Mouse (Mus musculus) ES-Bruce4 (cell line): ENCODE data around the gene Nudcd3. TPM values are rescaled to one million over a fixed set of nuclear protein-coding genes. Genes with fewer than 3 reads are reported as not detected.

Experiments
- H3K27ac ChIP-seq: 2 replicates; pipeline ENCODE4 v1.5.1; 2012; ENCODE audit warnings: low read length, inconsistent platforms; ENCODE audit not compliant: insufficient read depth
- H3K27me3 ChIP-seq: 2 replicates; pipeline ENCODE4 v1.6.1; 2012; ENCODE audit warnings: mild to moderate bottlenecking, low read length, inconsistent platforms; ENCODE audit not compliant: control insufficient read depth, poor library complexity, insufficient read depth, severe bottlenecking
- H3K36me3 ChIP-seq: 2 replicates; pipeline ENCODE4 v1.6.1; 2012; ENCODE audit warnings: inconsistent platforms, mild to moderate bottlenecking, low read length, moderate library complexity; ENCODE audit not compliant: control insufficient read depth, poor library complexity, insufficient read depth, severe bottlenecking
- H3K4me1 ChIP-seq: one replicate; pipeline ENCODE4 v1.8.1; 2011; ENCODE audit warnings: low read length; ENCODE audit not compliant: control insufficient read depth, insufficient read depth
- H3K4me3 ChIP-seq: 2 replicates; pipeline ENCODE4 v1.5.1; 2011; ENCODE audit warnings: low read depth, mild to moderate bottlenecking, low read length
- H3K9ac ChIP-seq: 2 replicates; pipeline ENCODE4 v1.6.1; 2012; ENCODE audit warnings: low read depth, mild to moderate bottlenecking, inconsistent platforms; ENCODE audit not compliant: poor library complexity, severe bottlenecking
- H3K9me3 ChIP-seq: replicated peaks from 2 replicates; pipeline ENCODE4 v1.6.1; 2012; ENCODE audit warnings: mild to moderate bottlenecking, low read length, inconsistent platforms; ENCODE audit not compliant: control insufficient read depth, poor library complexity, insufficient read depth, severe bottlenecking
- CTCF ChIP-seq: IDR thresholded peaks from one replicate; pipeline ENCODE4 v1.8.1; 2011; ENCODE audit warnings: low read depth, low read length
- EP300 ChIP-seq: IDR thresholded peaks from 2 replicates; pipeline ENCODE4 v1.6.1; 2011; ENCODE audit warnings: low read depth, low read length; ENCODE audit not compliant: insufficient read depth
- POLR2A ChIP-seq: IDR thresholded peaks from one replicate; pipeline ENCODE4 v1.8.1; 2011; ENCODE audit warnings: low read length; ENCODE audit not compliant: insufficient read depth
- polyA plus RNA-seq: library from polyadenylated mRNA; stranded (reverse); fragments of >200 nt; gene quantifications from 2 replicates; pipeline ENCODE4 v1.2.4, GENCODE M21; 2011; ENCODE audit warnings: low read depth; ENCODE audit not compliant: missing spikeins, insufficient read depth, insufficient read length

Nudcd3 gene
- polyA plus RNA-seq, 1 experiment: 78.2 TPM

DNA sequence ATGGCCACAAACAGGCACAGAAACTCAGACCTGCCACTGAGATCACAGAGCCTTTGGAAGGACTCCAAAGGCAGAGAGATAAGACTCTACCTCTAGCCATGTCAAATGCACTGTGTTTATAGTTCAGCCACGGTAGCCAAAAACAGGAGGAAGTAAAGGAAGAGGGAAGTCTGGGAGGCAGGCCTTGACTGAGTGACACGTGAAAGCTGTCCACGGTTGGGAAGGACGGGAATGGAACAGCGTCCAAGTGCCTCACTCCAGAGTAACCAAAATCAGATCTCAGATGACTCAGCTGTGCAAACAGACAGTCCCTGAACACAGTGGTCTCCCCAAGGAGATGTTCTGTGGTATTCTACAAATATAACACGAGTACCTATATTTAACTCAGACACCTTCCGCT, 25.5 kb downstream of the Nudcd3 start:
- no peak overlapping the region for H3K4me3 ChIP-seq
- H3K27me3 ChIP-seq: no peaks in the 10 kb centered on the region
- H3K27ac ChIP-seq: no peak overlapping the region

DNA sequence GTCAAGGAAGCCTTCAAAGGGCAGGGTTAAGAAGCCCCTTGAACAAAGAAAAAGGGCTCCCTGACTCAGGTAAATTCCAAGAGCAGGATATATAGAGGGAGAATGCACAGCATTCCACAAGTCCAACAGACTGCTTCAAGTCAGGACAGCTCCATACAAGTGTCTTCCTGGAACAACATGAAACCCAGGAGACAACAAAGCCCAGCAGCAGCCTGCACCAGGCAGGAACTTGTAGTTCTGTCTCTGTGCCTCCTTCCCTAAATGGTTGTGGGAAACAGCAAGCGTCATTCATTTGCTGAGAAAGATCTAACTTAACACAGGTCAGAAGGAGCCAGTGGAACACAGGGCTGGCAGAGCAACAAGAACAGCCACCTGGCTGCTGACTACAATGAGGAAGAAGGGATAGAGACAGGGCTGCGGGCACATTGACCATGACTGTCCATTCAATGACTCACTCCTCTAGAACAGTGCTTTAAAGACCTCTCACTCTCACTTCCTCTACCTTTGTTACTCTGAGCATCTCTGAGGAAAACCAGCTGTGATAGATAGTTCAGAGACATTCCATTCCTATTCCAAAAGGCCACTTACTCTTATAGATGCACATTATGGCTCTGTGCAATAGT, 31.1 kb downstream of the Nudcd3 start:
- Histone ChIP-seq H3K9ac (no peak overlapping the region), H3K9me3 (no peaks in the 10 kb centered on the region), H3K27me3 (no peaks in the 10 kb centered on the region), H3K27ac (no peak overlapping the region), H3K4me3 (no peak overlapping the region), H3K36me3 (no peaks in the 10 kb centered on the region), H3K4me1 (peaks cover 2% of the 10 kb centered on the region)
- TF ChIP-seq EP300 (no peak), POLR2A (no peak), CTCF (no peak)

More for the DNA sequence above, 25.5 kb downstream of the Nudcd3 start:
- H3K36me3 ChIP-seq: no peaks in the 10 kb centered on the region
- H3K9me3 ChIP-seq: no peaks in the 10 kb centered on the region
- no peak for TF ChIP-seq POLR2A
- H3K4me1 ChIP-seq: no peaks in the 10 kb centered on the region
- no peak overlapping the region for H3K9ac ChIP-seq

DNA sequence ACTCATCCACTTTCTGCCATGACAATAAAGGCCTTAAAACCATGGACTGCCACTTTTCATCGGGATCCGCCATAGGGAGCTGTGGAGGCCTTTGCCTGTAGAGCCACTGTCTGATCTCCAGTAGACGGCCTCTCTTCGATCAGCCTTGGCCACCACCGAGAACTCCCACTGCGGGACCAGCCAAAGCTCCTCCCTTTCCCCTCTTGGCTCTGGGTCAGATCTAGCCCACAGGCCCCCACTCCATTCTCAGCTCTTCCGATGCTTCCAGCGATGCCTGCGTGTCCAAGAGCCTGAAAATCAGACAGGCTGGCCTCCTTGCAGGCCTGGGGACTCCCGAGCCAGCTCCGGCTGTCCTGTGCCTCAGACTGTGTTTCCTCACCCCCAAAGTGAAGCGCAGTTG, 33.9 kb downstream of the Nudcd3 start:
- no peak overlapping the region for H3K27ac ChIP-seq
- H3K27me3 ChIP-seq: no peaks in the 10 kb centered on the region
- no peaks in the 10 kb centered on the region for H3K36me3 ChIP-seq
- no peaks in the 10 kb centered on the region for H3K9me3 ChIP-seq
- no peak overlapping the region for H3K9ac ChIP-seq
- TF ChIP-seq CTCF (no peak), EP300 (no peak), POLR2A (no peak)
- peaks cover 4% of the 10 kb centered on the region for H3K4me1 ChIP-seq
- H3K4me3 ChIP-seq: no peak overlapping the region

DNA sequence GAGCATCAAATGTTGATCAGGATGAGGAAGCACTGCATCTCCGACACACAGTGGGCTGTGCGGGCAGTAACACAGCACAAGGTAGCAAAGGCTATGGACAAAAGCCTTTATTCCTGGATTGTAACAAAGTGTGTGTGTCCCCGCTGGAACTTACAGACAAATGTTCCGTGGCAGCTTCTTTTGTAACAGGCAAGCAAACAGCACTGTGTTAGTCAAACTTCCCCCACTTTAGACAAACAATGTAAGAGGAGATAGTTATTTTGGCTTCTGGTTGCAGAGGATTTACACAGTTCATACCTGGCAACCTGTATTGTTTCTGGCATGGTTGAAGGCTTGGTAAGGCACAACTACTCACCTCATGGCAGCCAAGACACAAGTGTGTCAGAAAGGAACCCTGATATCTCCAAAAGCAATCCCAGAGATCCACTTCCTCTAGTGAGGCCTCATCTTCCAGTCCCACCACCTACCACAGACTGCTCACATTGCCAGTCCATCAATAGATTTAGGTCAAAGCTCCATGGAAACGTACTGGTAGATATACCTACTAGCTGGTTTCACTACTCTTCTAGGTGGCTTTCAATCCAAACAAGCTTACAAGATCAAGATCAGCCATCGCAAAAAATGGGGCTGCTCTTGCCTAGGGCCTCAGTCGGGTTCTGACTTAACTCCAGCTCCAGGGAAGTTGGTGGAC, 34.7 kb downstream of the Nudcd3 start:
- no peaks in the 10 kb centered on the region for H3K36me3 ChIP-seq
- H3K9ac ChIP-seq: no peak overlapping the region
- H3K27me3 ChIP-seq: no peaks in the 10 kb centered on the region
- no peak for TF ChIP-seq POLR2A
- no peak for TF ChIP-seq EP300
- no peak for TF ChIP-seq CTCF
- no peak overlapping the region for H3K4me3 ChIP-seq
- no peaks in the 10 kb centered on the region for H3K9me3 ChIP-seq
- peaks cover 4% of the 10 kb centered on the region for H3K4me1 ChIP-seq
- H3K27ac ChIP-seq: no peak overlapping the region

DNA sequence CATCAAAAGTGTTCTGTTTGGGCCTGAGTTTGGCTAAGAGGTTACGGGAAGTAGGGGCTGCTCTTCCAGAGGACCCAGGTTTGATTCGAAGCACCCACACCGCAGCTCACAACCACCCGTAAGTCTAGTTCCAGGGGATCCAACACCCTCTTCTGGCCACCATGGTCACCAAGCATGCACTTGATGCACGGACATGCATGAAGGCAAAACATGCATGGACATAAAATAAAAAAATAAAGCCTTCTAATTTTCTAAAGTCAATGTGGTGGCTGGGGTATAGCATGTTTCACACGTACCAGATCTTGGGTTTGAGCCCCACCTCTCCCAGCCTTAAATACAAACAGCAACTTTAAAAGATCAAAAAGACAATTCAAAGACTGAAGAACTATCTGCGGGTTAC, 35.4 kb downstream of the Nudcd3 start:
- Histone ChIP-seq H3K9ac (no peak overlapping the region), H3K36me3 (no peaks in the 10 kb centered on the region), H3K9me3 (no peaks in the 10 kb centered on the region), H3K4me3 (no peak overlapping the region), H3K27me3 (no peaks in the 10 kb centered on the region), H3K27ac (no peak overlapping the region), H3K4me1 (peaks cover 4% of the 10 kb centered on the region)
- TF ChIP-seq POLR2A (no peak), CTCF (no peak), EP300 (no peak)

DNA sequence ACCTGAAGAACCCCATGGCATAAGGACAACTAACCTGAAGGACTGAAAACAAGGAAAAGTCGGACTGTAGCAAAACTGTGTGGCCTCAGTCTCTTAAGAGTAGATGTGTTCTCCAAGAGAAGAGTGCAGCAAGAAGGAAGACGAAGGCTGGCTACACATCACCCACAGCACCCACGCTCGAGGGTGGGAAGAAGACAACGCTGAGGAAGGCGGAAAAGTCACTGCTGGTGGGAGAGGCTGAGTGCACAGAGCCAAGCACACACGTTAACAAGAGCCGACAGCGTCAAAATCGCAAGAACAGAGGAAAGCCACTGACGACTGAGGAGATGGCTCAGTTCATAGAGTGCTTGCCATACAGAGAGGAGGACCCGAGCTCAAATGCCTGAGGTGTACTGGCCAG, 36.5 kb downstream of the Nudcd3 start:
- peaks cover 4% of the 10 kb centered on the region for H3K4me1 ChIP-seq
- H3K27me3 ChIP-seq: no peaks in the 10 kb centered on the region
- H3K36me3 ChIP-seq: no peaks in the 10 kb centered on the region
- TF ChIP-seq EP300: no peak
- no peak for TF ChIP-seq CTCF
- H3K27ac ChIP-seq: no peak overlapping the region
- H3K4me3 ChIP-seq: no peak overlapping the region
- H3K9me3 ChIP-seq: no peaks in the 10 kb centered on the region
- no peak overlapping the region for H3K9ac ChIP-seq
